Mouse (Mus musculus): ENCODE data around the gene Rab40c. TPM values are rescaled to one million over a fixed set of nuclear protein-coding genes. Genes with fewer than 3 reads are reported as not detected.

Rab40c gene
- total RNA-seq, 2 experiments from 2014 or later = 15.1 to 17.2 TPM

- no peak for DNase-seq (ENCODE audit: low spot score in 2 of 2)
Observed at GRCm38 (mm10) chr17:25947576-25947975, 28.0 kb upstream of the Rab40c start.

GRCm38 (mm10) chr17:25946891-25947290 lies 27.4 kb upstream of the Rab40c start:
- DNase-seq (ENCODE audit: low spot score in 2 of 2) = no peak

- no peak for DNase-seq (ENCODE audit: low spot score in 2 of 2)
Observed at GRCm38 (mm10) chr17:25946349-25946748, 26.8 kb upstream of the Rab40c start.

GRCm38 (mm10) chr17:25945517-25946155 lies 26.1 kb upstream of the Rab40c start:
- no peak for DNase-seq (ENCODE audit: low spot score in 2 of 2)

GRCm38 (mm10) chr17:25944366-25945163 lies 25.0 kb upstream of the Rab40c start, which contains the start of the genes Pigq and Nhlrc4:
TSS of gene Pigq (minus strand) at chr17:25944936.
TSS of gene Nhlrc4 (minus strand) at chr17:25944961.
- no peak for DNase-seq (ENCODE audit: low spot score in 2 of 2)

GRCm38 (mm10) chr17:25943769-25944168 lies 24.2 kb upstream of the Rab40c start:
- no peak for DNase-seq (ENCODE audit: low spot score in 2 of 2)

- no peak for DNase-seq (ENCODE audit: low spot score in 2 of 2)
Observed at GRCm38 (mm10) chr17:25943221-25943620, 23.7 kb upstream of the Rab40c start.

GRCm38 (mm10) chr17:25942597-25943151 lies 23.1 kb upstream of the Rab40c start:
- no peak for DNase-seq (ENCODE audit: low spot score in 2 of 2)

- DNase-seq (ENCODE audit: low spot score in 2 of 2) = peak; percentile 60 to 84
Observed at GRCm38 (mm10) chr17:25941511-25942241, 22.1 kb upstream of the Rab40c start.

- DNase-seq (ENCODE audit: low spot score in 2 of 2) = no peak
Observed at GRCm38 (mm10) chr17:25934526-25934925, 15.0 kb upstream of the Rab40c start.

GRCm38 (mm10) chr17:25925348-25925747 lies 5.8 kb upstream of the Rab40c start:
- DNase-seq (ENCODE audit: low spot score in 2 of 2) = peak in 1 of 2 experiments; percentile 53

GRCm38 (mm10) chr17:25922120-25922519 lies 2.6 kb upstream of the Rab40c start:
- no peak for DNase-seq (ENCODE audit: low spot score in 2 of 2)

GRCm38 (mm10) chr17:25919786-25920642 lies 487 bp upstream of the Rab40c start:
- peak; percentile 100 for DNase-seq (ENCODE audit: low spot score in 2 of 2)

- no peak for DNase-seq (ENCODE audit: low spot score in 2 of 2)
Observed at GRCm38 (mm10) chr17:25918037-25918750, 1.3 kb downstream of the Rab40c start.

- DNase-seq (ENCODE audit: low spot score in 2 of 2) = no peak
Observed at GRCm38 (mm10) chr17:25916931-25917647, 2.4 kb downstream of the Rab40c start.

- DNase-seq (ENCODE audit: low spot score in 2 of 2) = no peak
Observed at GRCm38 (mm10) chr17:25914295-25914694, 5.2 kb downstream of the Rab40c start.

- DNase-seq (ENCODE audit: low spot score in 2 of 2) = no peak
Observed at GRCm38 (mm10) chr17:25913877-25914275, 5.7 kb downstream of the Rab40c start.

GRCm38 (mm10) chr17:25913186-25913876 lies 6.2 kb downstream of the Rab40c start:
- DNase-seq (ENCODE audit: low spot score in 2 of 2) = no peak

- DNase-seq (ENCODE audit: low spot score in 2 of 2) = no peak
Observed at GRCm38 (mm10) chr17:25911816-25912215, 7.7 kb downstream of the Rab40c start.
